29 mouse cellular contexts compared by ENCODE assay signal in the genomic region with DNA sequence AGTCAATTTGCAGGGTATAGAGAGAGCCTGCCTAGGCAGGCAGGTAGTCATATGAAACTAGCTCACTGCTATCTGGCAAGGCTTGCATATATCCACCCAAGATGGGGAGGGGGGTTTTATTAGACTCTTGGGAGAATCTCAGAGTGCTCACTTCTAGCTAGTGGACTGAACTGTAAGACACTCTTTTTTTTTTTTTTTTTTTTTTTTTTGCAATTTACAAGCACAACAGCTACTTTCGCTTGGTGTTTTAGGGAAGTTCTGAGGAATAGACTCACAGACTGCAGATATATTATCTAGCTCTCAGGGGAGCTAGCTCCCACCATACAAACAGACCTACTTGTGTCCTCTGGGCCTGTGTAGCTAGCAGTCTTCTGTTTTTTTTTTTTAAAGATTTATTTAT.
"Had no signal": no experiment of that assay in that cellular context is flagged by ENCODE, and none has a peak within 500 bp of the region (broad histone marks: within the 10 kb centered on the region; RNA-seq: fewer than 3 reads in every experiment).

No protein-coding gene starts in this region.

- H3K4me1 ChIP-seq: limb, embryonic 10.5 days; limb, embryonic 12.5 days; limb, embryonic 13.5 days; limb, embryonic 15.5 days; liver, embryonic 15.5 days; lung, embryonic 15.5 days; midbrain, embryonic 10.5 days; midbrain, embryonic 12.5 days; midbrain, embryonic 13.5 days; midbrain, embryonic 15.5 days had no signal

- H3K27ac ChIP-seq: limb, embryonic 10.5 days; limb, embryonic 12.5 days; limb, embryonic 13.5 days; limb, embryonic 15.5 days; liver, embryonic 12.5 days; liver, embryonic 13.5 days; liver, embryonic 14.5 days; liver, embryonic 15.5 days; lung, embryonic 15.5 days; macrophage; midbrain, embryonic 10.5 days; midbrain, embryonic 12.5 days; midbrain, embryonic 13.5 days; midbrain, embryonic 15.5 days had no signal

- ATAC-seq: liver, embryonic 12.5 days; liver, postnatal 0 days; lung, postnatal 0 days; midbrain, embryonic 13.5 days; midbrain, embryonic 15.5 days; midbrain, embryonic 16.5 days had no signal

- H3K9me3 ChIP-seq: limb, embryonic 10.5 days; limb, embryonic 12.5 days; limb, embryonic 13.5 days; limb, embryonic 15.5 days; liver, embryonic 12.5 days; liver, embryonic 13.5 days; liver, embryonic 15.5 days; lung, embryonic 15.5 days; megakaryocyte, embryonic 14.5 days; midbrain, embryonic 10.5 days; midbrain, embryonic 12.5 days; midbrain, embryonic 13.5 days; midbrain, embryonic 15.5 days had no signal

- H3K4me3 ChIP-seq: limb, embryonic 10.5 days; limb, embryonic 12.5 days; limb, embryonic 13.5 days; limb, embryonic 15.5 days; liver, embryonic 12.5 days; liver, embryonic 13.5 days; liver, embryonic 15.5 days; lung, embryonic 15.5 days; megakaryocyte, embryonic 14.5 days; midbrain, embryonic 10.5 days; midbrain, embryonic 12.5 days; midbrain, embryonic 13.5 days; midbrain, embryonic 15.5 days; myocyte had no signal

- DNase-seq: left cerebral cortex, postnatal 4 days; liver; liver, embryonic 13.5 days; liver, postnatal 0 days; lung, adult 18-20 months; lung, adult 2 months; lung, embryonic 14.5 days; lung, postnatal 10 days; lung, postnatal 14 days; lung, postnatal 36 days; lung, postnatal 4 days; midbrain, embryonic 14.5 days had no signal

- H3K36me3 ChIP-seq: midbrain, embryonic 15.5 days had no signal

- H3K27me3 ChIP-seq: limb, embryonic 13.5 days; limb, embryonic 15.5 days; liver, embryonic 12.5 days; liver, embryonic 13.5 days; liver, embryonic 15.5 days; lung, embryonic 15.5 days; midbrain, embryonic 12.5 days; midbrain, embryonic 13.5 days; midbrain, embryonic 15.5 days had no signal

- H3K9ac ChIP-seq: limb, embryonic 12.5 days; limb, embryonic 13.5 days; limb, embryonic 15.5 days; liver, embryonic 12.5 days; liver, embryonic 13.5 days; liver, embryonic 14.5 days; liver, embryonic 15.5 days; liver, postnatal 0 days; lung, embryonic 14.5 days; lung, embryonic 15.5 days; midbrain, embryonic 12.5 days; midbrain, embryonic 13.5 days; midbrain, embryonic 15.5 days had no signal
